Mouse (Mus musculus): ENCODE measurements around the gene Olfr157. TPM values are rescaled to one million over a fixed set of nuclear protein-coding genes. Genes with fewer than 3 reads are reported as not detected.

Olfr157 gene
- polyA plus RNA-seq, 1 experiment from 2014 or later: not detected

Other genes starting within 250 kb of the Olfr157 start
- 3.2 and 4.5 TPM in 2 replicates for gene Npr2, start 208.3 kb downstream of the Olfr157 start, polyA plus RNA-seq (2014; fragmentation: Nextera tagmentation; extraction: Ambion mirVana)
- 0.30 and 1.5 TPM in 2 replicates for gene Spag8, start 186.6 kb downstream of the Olfr157 start, polyA plus RNA-seq (2014; fragmentation: Nextera tagmentation; extraction: Ambion mirVana)
- gene Hint2, start 183.7 kb downstream of the Olfr157 start, polyA plus RNA-seq (2014; fragmentation: Nextera tagmentation; extraction: Ambion mirVana): 87.8 and 88.0 TPM in 2 replicates
- 0.84 and 1.1 TPM in 2 replicates for gene Tmem8b, start 171.2 kb downstream of the Olfr157 start, polyA plus RNA-seq (2014; fragmentation: Nextera tagmentation; extraction: Ambion mirVana)
- 2.2 and 2.3 TPM in 2 replicates for gene Fam221b, start 171.1 kb downstream of the Olfr157 start, polyA plus RNA-seq (2014; fragmentation: Nextera tagmentation; extraction: Ambion mirVana)
- not detected in 2 replicates for gene Olfr70, start 139.4 kb downstream of the Olfr157 start, polyA plus RNA-seq (2014; fragmentation: Nextera tagmentation; extraction: Ambion mirVana)
- gene Olfr71, start 129.9 kb downstream of the Olfr157 start, polyA plus RNA-seq (2014; fragmentation: Nextera tagmentation; extraction: Ambion mirVana): not detected in 2 replicates
- 0.25 and 0.45 TPM in 2 replicates for gene Hrct1, start 113.0 kb downstream of the Olfr157 start, polyA plus RNA-seq (2014; fragmentation: Nextera tagmentation; extraction: Ambion mirVana)
- gene Spaar, start 110.2 kb downstream of the Olfr157 start, polyA plus RNA-seq (2014; fragmentation: Nextera tagmentation; extraction: Ambion mirVana): 0.13 TPM in 1 of 2 replicates, not detected in the other
- not detected in 2 replicates for gene Olfr159, start 69.2 kb downstream of the Olfr157 start, polyA plus RNA-seq (2014; fragmentation: Nextera tagmentation; extraction: Ambion mirVana)
- not detected in 2 replicates for gene Olfr156, start 16.3 kb downstream of the Olfr157 start, polyA plus RNA-seq (2014; fragmentation: Nextera tagmentation; extraction: Ambion mirVana)
- gene Olfr155, start 11.4 kb upstream of the Olfr157 start, polyA plus RNA-seq (2014; fragmentation: Nextera tagmentation; extraction: Ambion mirVana): not detected in 2 replicates
- 9.1 and 9.6 TPM in 2 replicates for gene Reck, start 35.3 kb upstream of the Olfr157 start, polyA plus RNA-seq (2014; fragmentation: Nextera tagmentation; extraction: Ambion mirVana)
- 71.4 and 81.6 TPM in 2 replicates for gene Glipr2, start 117.2 kb upstream of the Olfr157 start, polyA plus RNA-seq (2014; fragmentation: Nextera tagmentation; extraction: Ambion mirVana)
- gene Ccin, start 143.3 kb upstream of the Olfr157 start, polyA plus RNA-seq (2014; fragmentation: Nextera tagmentation; extraction: Ambion mirVana): not detected in 2 replicates
- 215 and 216 TPM in 2 replicates for gene Clta, start 164.3 kb upstream of the Olfr157 start, polyA plus RNA-seq (2014; fragmentation: Nextera tagmentation; extraction: Ambion mirVana)
- 46.3 and 51.9 TPM in 2 replicates for gene Gne, start 244.0 kb upstream of the Olfr157 start, polyA plus RNA-seq (2014; fragmentation: Nextera tagmentation; extraction: Ambion mirVana)